In the genomic region with DNA sequence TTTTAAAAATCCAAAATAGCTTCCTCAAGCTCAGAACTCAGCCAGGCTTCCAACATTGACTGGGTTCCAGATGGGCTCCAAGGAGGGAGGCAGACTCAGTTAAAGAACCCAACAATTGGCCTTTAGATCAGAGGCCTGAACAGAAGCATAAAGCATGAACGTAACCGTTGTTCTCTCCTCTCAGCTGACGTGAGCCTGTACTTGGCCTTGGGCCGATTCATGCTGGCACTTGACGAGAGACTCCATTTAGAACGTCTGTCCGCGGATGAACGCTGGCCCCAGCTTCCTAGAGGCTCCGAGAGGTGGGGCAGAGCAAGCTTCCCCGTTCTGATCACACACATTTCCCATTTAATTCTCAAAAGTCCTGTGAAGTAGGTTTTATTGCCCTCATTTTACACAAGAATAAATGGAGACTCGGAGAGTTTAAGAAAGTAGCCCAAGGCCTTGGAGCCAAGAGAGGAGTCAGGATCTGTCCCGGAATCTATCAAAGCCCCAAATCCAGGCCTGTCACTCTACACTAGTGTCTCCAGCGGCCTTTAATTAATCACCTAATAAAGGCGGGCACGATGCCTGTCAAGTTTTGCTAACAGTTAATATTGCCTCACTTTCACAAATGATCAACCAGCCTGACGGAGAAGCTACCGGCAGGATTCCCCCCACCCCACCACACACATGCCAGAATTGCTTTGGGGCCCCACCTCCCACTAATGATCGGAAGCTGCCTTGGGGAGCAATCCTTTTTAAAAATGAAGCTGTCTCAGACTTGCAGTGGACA, we compare ENCODE assay signal across 10 mouse cellular contexts. TPM values are rescaled to one million over a fixed set of nuclear protein-coding genes. Genes with fewer than 3 reads are reported as not detected.
DNase-seq lines count a peak whose midpoint lies in the region; ATAC-seq lines count a peak whose summit lies in the region.
"Had no signal": no experiment of that assay in that cellular context is flagged by ENCODE, and none has a peak within 500 bp of the region (broad histone marks: within the 10 kb centered on the region; RNA-seq: fewer than 3 reads in every experiment).

No protein-coding gene starts in this region.

- H3K9ac ChIP-seq in hindbrain, embryonic 13.5 days = no peak overlapping the region

- H3K4me1 ChIP-seq in hindbrain, embryonic 13.5 days (replicated peaks) = peaks cover 76% of the 10 kb centered on the region
- peaks cover 96% of the 10 kb centered on the region for H3K4me1 ChIP-seq in midbrain, embryonic 10.5 days

- H3K9me3 ChIP-seq in hindbrain, embryonic 13.5 days = no peaks in the 10 kb centered on the region
- H3K9me3 ChIP-seq in midbrain, embryonic 10.5 days (replicated peaks) = 0 out of 2 replicates have a peak, but pooled peaks cover under 1% of the 10 kb centered on the region

- peak overlapping the region; percentile 95 for H3K27ac ChIP-seq in hindbrain, embryonic 13.5 days
- peak overlapping the region; percentile 97 for H3K27ac ChIP-seq in midbrain, embryonic 10.5 days (replicated peaks)

- ATAC-seq in hindbrain, embryonic 13.5 days (ENCODE audit: low FRiP score) = peak; percentile 32; the same call in 1 of the 2 replicates

- no peaks in the 10 kb centered on the region for H3K36me3 ChIP-seq in hindbrain, embryonic 13.5 days
- no peaks in the 10 kb centered on the region for H3K36me3 ChIP-seq in midbrain, embryonic 10.5 days

- DNase-seq in adrenal gland, adult (ENCODE audit: inconsistent age in 2 of 2, low spot score in 1 of 2) = peak; percentile 78 to 88
- DNase-seq in adrenal gland, postnatal 4 days (ENCODE audit: low spot score in 2 of 2) = no peak
- DNase-seq in right cerebral cortex, adult 18-20 months = peak; percentile 63
- no peak for DNase-seq in right cerebral cortex, postnatal 25 days
- DNase-seq in midbrain, embryonic 10.5 days (ENCODE audit: low spot score) = no peak
- DNase-seq in spleen, postnatal 36 days (ENCODE audit: low spot score in 2 of 2) = no peak
- no peak for DNase-seq in testis, postnatal 10 days (ENCODE audit: low spot score)

- WGBS in hindbrain, embryonic 13.5 days = 14% methylated on average over 19 of the region's 19 CpGs
- 65% methylated on average over 19 of the region's 19 CpGs for WGBS in midbrain, embryonic 10.5 days

- no peak overlapping the region for H3K4me2 ChIP-seq in hindbrain, embryonic 13.5 days

- H3K4me3 ChIP-seq in hindbrain, embryonic 13.5 days = no peak overlapping the region
- no peak overlapping the region for H3K4me3 ChIP-seq in midbrain, embryonic 10.5 days

- no peaks in the 10 kb centered on the region for H3K27me3 ChIP-seq in hindbrain, embryonic 13.5 days
- no peaks in the 10 kb centered on the region; the same call in 1 of the 2 replicates for H3K27me3 ChIP-seq in midbrain, embryonic 10.5 days (ENCODE audit: low read depth, poor library complexity, severe bottlenecking)

RNA-seq across cellular contexts. Expression of gene Ccdc182, which starts 17.1 kb away (rescaled TPM):
- not detected for total RNA-seq in adrenal gland, postnatal 4 days (2021)
- polyA plus RNA-seq in hindbrain, embryonic 13.5 days (2015; fragmentation: Nextera tagmentation; extraction: Ambion mirVana) = 1.3 and 1.7 TPM in 2 replicates
- polyA plus RNA-seq in midbrain, embryonic 10.5 days (2016; fragmentation: Nextera tagmentation; extraction: Ambion mirVana) = 4.7 and 6.0 TPM in 2 replicates
- total RNA-seq: adrenal gland, adult 18-20 months had no signal
- polyA plus RNA-seq: large intestine, adult 2 months had no signal

Comparison
In these comparisons a context has a peak if more than half of its experiments do, and no peak if none do; other contexts are left out.
1. DNase-seq: peak in adrenal gland, adult (2 of 2) and right cerebral cortex, adult 18-20 months (single experiment); none in adrenal gland, postnatal 4 days (0 of 2), right cerebral cortex, postnatal 25 days (single experiment), midbrain, embryonic 10.5 days (single experiment), spleen, postnatal 36 days (0 of 2) and testis, postnatal 10 days (single experiment).